Mouse (Mus musculus) stomach, adult 2 months (tissue): ENCODE results near the gene Olfr1240. TPM values are rescaled to one million over a fixed set of nuclear protein-coding genes. Genes with fewer than 3 reads are reported as not detected.

ENCODE experiments used
- polyA plus RNA-seq: library from polyadenylated mRNA; depleted of rRNA; stranded (reverse); fragments of >200 nt; gene quantifications from 2 replicates; pipeline ENCODE4 v1.2.3, GENCODE M21; 2012; rRNA removed

Gene Olfr1240
- not detected in 2 replicates for polyA plus RNA-seq

DNA sequence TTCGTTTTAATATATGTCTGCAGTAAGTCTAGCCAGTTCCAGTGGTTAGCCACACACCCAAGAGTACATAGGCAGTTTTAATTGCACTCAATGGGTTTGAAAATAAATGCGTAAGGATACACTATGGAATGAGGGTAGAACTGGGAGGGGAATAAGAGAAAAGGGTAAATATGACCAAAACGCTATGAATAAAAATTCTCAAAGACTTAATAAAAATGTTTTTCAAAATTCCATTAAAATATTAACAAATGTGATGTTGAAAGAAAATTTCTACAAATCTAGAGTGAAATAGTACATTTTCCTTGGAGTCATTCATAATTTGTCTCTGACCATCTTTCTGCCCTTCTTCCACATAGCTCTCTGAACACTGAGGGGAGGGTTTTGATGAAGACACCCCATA, at the start of gene Olfr1240:
Gene Olfr1240, minus strand, starts transcription at position 101 of the 400 bp plus-strand sequence.

DNA sequence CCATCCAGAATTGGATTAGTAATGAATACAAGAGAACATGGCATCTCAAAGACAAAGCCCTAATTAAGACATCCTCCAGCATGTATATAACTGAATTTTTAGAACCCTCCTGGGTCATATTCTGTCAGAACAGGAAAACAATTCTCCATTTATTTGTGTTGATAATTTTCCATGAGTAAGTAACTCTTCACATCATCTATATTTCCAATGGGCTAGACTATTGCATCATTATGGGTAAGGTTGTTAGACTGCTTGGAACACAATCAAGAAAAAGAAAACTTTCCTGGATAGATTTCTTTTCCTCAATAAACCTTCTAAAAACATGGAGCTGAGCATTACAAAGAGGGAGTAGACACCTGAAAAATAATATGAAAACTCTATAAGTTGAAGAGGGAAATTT, 44.2 kb upstream of the Olfr1240 start, which contains the start of gene Olfr1241:
Gene Olfr1241, minus strand, starts transcription at position 101 of the 400 bp plus-strand sequence.

GRCm38 (mm10) chr2:89420307-89420706, 22.5 kb downstream of the Olfr1240 start, which contains the start of gene Olfr1239:
Gene Olfr1239, minus strand, starts transcription at chr2:89420407.

GRCm38 (mm10) chr2:89409576-89409975, 33.2 kb downstream of the Olfr1240 start, which contains the start of gene Olfr1238:
Gene Olfr1238, minus strand, starts transcription at chr2:89409676.

Other genes with a start within 250 kb of the Olfr1240 start
- not detected in 2 replicates for gene Olfr1226, start 243.0 kb downstream of the Olfr1240 start, polyA plus RNA-seq
- gene Olfr1228, start 188.9 kb downstream of the Olfr1240 start, polyA plus RNA-seq: not detected in 2 replicates
- not detected in 2 replicates for gene Olfr1229, start 155.0 kb downstream of the Olfr1240 start, polyA plus RNA-seq
- not detected in 2 replicates for gene Olfr1230, start 145.7 kb downstream of the Olfr1240 start, polyA plus RNA-seq
- gene Olfr1231, start 135.9 kb downstream of the Olfr1240 start, polyA plus RNA-seq: not detected in 2 replicates
- not detected in 2 replicates for gene Olfr1232, start 113.3 kb downstream of the Olfr1240 start, polyA plus RNA-seq
- gene Olfr1233, start 100.6 kb downstream of the Olfr1240 start, polyA plus RNA-seq: not detected in 2 replicates
- gene Olfr1234, start 78.1 kb downstream of the Olfr1240 start, polyA plus RNA-seq: not detected in 2 replicates
- gene Olfr1238, start 33.3 kb downstream of the Olfr1240 start, polyA plus RNA-seq: not detected in 2 replicates
- gene Olfr1239, start 22.6 kb downstream of the Olfr1240 start, polyA plus RNA-seq: not detected in 2 replicates
- not detected in 2 replicates for gene Olfr1241, start 44.1 kb upstream of the Olfr1240 start, polyA plus RNA-seq
- not detected in 2 replicates for gene Olfr1242, start 55.3 kb upstream of the Olfr1240 start, polyA plus RNA-seq
- gene Olfr1243, start 88.5 kb upstream of the Olfr1240 start, polyA plus RNA-seq: not detected in 2 replicates
- gene Olfr1245, start 135.4 kb upstream of the Olfr1240 start, polyA plus RNA-seq: not detected in 2 replicates
- gene Olfr1246, start 150.2 kb upstream of the Olfr1240 start, polyA plus RNA-seq: not detected in 2 replicates
- gene Olfr1247, start 171.1 kb upstream of the Olfr1240 start, polyA plus RNA-seq: not detected in 2 replicates
- not detected in 2 replicates for gene Olfr1248, start 175.2 kb upstream of the Olfr1240 start, polyA plus RNA-seq
- gene Olfr1249, start 192.0 kb upstream of the Olfr1240 start, polyA plus RNA-seq: not detected in 2 replicates
- gene Olfr1250, start 218.5 kb upstream of the Olfr1240 start, polyA plus RNA-seq: not detected in 2 replicates
- gene Olfr1251, start 228.9 kb upstream of the Olfr1240 start, polyA plus RNA-seq: not detected in 2 replicates